Mouse (Mus musculus) spleen, postnatal 36 days (tissue): ENCODE results near the gene Cacng8.
A peak's percentile ranks its signal among the peaks of the same experiment; 100 is the strongest.

ENCODE experiments used
- DNase-seq, 2 experiments: peaks; one replicate each; pipeline ENCODE4 v3.0.0; 2022; ENCODE audit warnings: low spot score in 2 of 2, mixed read lengths in 1 of 2

Gene Cacng8

GRCm38 (mm10) chr7:3390413-3391080 is at the start of gene Cacng8:
Gene Cacng8 (plus strand): TSS chr7:3390683.
- DNase-seq: no peak

- no peak for DNase-seq
Observed at GRCm38 (mm10) chr7:3343861-3344260, 46.6 kb upstream of the Cacng8 start.

DNA sequence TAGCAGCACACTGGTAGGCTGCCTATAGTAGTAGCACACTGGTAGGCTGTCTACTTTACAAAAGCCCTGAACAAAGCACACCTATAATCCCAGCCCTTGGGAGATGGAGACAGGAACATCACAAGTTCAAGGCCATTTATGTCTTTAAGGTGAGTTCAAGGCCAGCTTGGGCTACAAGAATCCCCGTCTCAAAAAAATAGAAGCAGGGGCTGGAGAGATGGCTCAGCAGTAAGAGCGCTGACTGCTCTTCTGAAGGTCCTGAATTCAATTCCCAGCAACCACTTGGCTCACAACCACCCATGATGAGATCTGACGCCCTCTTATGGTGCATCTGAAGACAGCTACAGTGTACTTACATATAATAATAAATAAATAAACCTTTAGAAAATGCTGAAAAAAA is 45.2 kb upstream of the Cacng8 start:
- DNase-seq: no peak

DNA sequence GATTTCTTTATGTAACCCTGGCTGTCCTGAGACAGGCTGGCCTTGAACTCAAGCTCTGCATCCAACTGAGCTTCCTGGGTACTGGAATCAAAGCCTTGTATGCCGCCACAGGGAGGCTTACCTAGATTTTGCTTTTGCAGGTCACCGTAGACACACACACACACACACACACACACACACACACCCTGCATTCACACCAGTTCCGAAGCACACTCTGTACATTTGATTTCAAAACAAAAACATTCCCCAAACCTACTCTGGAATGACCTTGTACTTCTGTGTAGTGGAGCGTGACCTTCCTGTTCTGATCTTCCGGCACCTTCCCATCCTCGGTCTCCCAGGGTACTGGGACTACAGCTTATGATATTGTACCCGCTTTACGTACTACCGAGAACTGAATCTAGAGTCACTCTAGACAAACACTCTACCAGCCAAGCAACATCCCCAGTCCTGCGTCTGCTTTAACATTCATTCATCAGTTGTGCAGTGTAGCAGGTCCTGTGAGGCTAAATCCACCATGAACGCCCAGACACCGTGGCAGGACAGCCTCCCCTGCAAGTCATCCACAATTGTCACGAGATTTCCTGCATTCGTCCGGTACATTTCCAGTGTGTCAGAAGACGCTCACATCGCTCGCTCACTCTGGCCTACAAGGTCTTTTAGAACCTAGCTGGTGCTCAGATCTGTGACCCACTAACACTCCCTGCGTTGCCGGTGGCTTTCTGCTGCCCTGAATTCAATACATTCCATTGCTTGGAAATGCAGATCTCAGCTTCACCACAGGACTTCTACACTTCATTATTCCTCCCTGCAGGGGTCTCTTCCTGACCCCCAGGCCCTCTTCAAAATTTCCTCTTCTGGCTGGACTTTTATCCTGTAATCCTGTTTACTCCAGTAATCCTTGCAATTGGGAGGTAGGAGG is 42.9 kb upstream of the Cacng8 start:
- DNase-seq: no peak

DNA sequence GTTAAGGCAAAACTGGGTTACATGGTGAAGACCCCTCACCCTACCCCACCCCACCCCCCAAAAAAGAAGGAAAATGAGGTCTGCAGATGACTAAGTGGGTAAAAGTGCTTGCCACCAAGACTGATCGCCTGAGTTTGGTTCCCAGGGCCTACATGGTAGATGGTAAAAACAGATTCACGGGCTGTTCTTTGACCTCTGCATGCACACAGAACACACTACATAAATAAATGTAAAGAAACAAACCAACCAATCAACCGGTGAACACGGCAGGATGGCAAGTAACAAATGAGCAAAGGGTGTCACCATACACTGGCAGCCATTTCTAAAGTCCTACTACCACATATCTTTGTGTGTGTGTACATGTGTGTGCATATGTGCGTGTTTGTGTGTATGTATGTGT is 42.2 kb upstream of the Cacng8 start:
- no peak for DNase-seq

- no peak for DNase-seq
Observed at GRCm38 (mm10) chr7:3349775-3350174, 40.7 kb upstream of the Cacng8 start.

DNA sequence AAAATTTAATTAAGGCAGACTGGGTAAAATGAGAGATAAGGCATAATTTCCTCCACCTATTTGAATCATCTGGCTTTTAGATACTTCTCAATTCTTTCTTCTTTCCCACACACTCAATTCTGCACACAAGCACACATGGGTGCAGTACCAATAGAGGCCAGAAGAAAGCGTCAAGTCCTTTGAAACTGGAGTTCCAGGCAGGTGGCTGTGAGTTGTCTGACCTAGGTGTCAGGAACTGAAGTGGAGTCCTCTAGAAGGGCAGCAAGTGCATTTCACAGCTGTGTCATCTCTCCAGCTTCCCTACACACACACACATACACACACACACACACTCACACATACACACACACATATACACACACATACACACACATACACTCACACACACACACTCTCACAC is 38.9 kb upstream of the Cacng8 start:
- DNase-seq: no peak

- DNase-seq: no peak
Observed at GRCm38 (mm10) chr7:3354850-3355249, 35.6 kb upstream of the Cacng8 start.

GRCm38 (mm10) chr7:3360678-3361077 is 29.8 kb upstream of the Cacng8 start:
- DNase-seq: no peak

DNA sequence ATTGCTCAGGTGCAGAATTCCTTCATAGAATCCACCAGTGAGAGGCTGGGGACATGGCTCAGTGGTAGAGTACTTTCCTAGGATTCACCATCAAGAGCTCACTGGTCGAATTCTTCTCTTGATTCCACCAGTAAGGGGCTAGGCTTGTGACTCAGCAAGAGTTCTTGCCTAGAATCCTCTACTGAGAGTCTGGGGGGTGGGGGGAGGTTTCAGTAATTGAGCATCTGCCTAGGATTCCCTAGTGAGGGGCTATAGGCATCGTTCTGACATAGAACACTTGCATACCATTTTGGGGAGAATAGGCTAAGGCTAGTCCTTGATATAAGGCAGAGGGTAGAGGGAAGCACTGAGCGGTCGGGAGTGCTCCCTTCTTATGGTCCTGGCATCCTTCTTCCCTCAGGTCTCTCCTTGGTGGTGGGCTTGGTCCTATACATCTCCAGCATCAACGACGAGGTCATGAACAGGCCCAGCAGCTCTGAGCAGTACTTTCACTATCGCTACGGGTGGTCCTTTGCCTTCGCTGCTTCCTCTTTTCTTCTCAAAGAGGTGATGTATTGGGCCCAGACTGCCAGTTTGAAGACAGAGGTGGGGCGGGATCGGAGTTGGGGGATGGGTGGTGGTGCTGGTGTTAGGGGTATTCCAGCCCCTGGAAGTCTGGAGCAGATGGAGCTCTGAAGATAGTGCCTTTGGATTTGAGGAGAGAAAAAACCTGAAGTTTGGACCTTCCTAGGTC is 24.8 kb upstream of the Cacng8 start:
- peak in 1 of 2 experiments; percentile 6 for DNase-seq

GRCm38 (mm10) chr7:3366705-3367516 is 23.6 kb upstream of the Cacng8 start:
- DNase-seq: no peak

- DNase-seq: no peak
Observed at GRCm38 (mm10) chr7:3367569-3367968, 22.9 kb upstream of the Cacng8 start.

GRCm38 (mm10) chr7:3368311-3368710 is 22.2 kb upstream of the Cacng8 start:
- no peak for DNase-seq

DNA sequence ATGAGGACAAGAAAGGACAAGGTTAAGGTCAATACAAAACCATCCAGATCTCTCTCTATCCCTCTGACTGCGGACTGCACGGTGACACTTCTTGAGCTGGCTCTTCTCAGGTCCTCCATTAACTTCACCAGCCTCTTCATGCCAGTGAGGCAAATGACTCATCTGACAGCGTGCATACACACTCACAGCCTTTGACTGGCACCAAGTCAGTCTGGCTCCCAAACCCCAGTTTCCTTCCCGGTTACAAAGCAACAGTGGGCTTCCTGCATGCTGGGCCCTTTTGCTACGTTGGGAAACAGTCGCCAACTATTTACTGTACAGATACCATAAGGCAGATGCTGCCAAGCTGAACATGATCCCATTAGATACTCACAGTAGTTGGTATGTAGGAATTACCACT is 21.3 kb upstream of the Cacng8 start:
- no peak for DNase-seq

DNA sequence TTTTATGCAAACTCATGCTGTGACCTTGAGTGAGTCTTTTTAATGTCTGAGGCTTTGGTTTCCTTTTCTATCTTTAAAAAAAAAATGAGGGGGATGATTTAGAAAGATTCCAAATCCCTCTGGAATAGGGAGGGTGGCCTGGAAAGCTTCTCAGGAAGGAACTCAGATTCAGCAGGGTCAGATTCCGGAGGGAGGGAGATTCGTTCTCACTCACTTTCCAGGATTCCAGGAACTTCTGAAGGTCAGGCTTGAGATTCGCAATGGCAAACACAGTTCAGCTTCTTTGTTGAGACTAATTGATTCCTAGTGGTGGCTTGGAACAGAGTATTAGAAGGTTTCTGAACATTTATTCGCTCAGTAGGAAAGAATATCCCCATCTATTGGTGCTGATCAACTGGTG is 20.1 kb upstream of the Cacng8 start:
- no peak for DNase-seq

DNA sequence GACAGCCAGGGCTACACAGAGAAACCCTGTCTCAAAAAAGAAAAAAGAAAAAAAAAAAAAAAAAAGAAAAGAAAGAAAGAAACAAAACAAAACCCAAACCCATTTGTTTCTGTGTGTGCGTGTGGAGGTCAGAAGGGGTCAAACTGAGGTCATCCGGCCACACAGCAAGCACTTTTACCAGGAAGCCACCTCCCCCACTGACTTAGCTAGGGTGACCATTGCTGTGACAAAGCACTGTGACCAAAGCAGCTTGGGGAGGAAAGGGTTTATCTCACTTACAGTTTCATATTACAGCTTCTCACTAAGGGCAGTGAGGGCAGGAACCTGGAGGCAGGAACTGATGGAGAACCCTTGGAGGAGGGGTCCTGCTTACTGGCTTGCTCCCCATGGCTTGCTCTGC is 18.1 kb upstream of the Cacng8 start:
- DNase-seq: no peak

DNA sequence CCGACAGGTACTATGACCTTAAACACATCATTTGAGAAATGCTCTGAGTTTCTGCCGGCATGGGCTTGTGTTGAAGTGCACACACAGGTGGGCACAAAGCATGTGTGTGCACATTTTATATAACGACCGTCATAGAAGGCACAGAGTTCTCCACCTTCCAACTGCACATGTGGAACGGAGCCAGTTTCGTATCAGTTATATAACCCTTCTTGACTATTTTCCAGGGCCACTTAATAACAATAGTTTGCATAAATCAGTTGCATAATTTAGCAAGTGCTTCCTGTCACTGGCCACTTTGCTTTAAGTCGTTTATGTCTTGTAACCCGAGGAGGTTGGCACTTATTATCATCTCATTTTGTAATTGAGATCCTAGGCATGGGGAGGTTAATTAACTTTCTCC is 16.7 kb upstream of the Cacng8 start:
- no peak for DNase-seq

DNA sequence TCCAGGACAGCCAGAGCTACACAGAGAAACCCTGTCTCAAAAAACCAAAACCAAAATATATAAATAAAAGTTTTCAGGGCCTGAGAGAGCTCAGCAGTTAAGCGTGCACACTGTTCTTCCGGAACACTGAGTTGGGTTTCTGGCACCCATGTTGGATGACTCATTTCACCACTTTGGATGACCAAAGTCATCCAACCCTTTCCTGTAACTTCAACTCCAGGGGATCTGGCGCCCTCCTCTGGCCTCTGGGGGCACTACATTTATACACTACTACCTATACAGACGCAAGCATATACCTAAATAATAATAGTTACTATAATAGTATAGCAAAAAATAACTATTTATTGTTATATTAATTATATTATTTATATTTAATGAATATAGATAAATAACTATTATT is 13.7 kb upstream of the Cacng8 start:
- peak in 1 of 2 experiments; percentile 20 for DNase-seq

- no peak for DNase-seq
Observed at GRCm38 (mm10) chr7:3382123-3382522, 8.4 kb upstream of the Cacng8 start.

DNA sequence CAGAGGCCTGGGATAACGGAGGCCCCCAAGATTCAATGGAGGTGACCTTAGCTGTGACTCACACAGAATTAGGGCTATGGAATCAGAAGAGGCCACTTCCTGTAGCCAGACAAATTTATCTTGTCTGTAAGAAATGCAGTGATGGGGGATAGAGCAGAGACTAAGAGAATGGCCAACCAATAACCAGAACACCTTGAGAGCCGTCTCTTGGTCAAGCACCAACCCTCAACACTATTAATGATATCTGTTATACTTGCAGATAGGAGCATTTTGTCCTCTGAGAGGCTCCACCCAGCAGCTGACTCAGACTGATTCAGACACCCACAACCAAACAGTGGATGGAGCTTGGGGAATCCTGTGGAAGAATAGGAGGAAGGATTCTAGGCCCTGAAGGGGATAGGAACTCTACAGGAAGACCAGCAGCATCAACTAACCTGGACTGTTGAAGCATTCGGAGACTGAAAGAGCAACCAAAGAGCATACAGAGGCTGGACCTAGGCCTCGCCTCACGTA is 5.6 kb upstream of the Cacng8 start:
- DNase-seq: no peak

DNA sequence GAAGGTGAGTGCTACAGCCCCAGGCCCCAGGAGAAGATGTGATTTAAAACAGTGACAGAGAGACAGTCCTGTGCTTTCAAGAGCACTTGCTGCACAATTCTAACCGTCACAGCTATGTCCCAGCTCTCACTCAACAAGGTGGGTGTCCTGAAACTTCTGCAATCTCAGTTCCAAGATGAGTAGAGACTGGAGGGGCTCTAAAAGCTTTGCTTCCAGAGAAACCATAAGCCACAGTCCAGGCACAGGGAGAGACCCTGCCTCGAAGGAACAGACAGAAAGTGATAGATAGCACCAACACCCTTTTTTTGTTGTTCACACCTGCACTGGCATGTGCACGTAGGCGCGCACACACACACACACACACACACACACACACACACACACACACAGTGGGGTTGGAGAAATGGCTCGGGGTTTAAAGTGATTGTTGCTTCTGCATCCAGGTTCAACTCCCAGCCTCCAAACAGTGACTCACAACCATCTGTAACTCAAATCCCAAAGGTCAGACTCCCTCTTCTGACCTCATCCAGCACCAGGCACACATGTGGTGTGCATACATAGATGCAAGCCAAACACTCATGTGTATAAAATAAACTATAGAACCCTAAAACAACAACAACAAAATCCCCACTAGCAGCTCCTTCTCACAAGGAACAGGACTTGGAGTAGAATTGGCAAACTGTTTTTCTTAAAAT is 4.3 kb upstream of the Cacng8 start:
- DNase-seq: no peak
